Mouse (Mus musculus): ENCODE data around the gene Hist2h3c1.
"Not testable (repeated sequence)": the region's sequence is repeated elsewhere in the genome, so short reads cannot be mapped to it uniquely, and the experiment has no call there.

The Hist2h3c1 gene

GRCm38 (mm10) chr3:96246427-96246856 is at the start of gene Hist2h3c1:
Gene Hist2h3c1, plus strand, starts transcription at chr3:96246685.
- not testable (repeated sequence) for DNase-seq (ENCODE audit: low read depth, low spot score)

GRCm38 (mm10) chr3:96197129-96197749 is 49.2 kb upstream of the Hist2h3c1 start:
- DNase-seq (ENCODE audit: low read depth, low spot score) = peak; percentile 57

GRCm38 (mm10) chr3:96198181-96198580 is 48.3 kb upstream of the Hist2h3c1 start:
- no peak for DNase-seq (ENCODE audit: low read depth, low spot score)

GRCm38 (mm10) chr3:96198601-96199251 is 47.8 kb upstream of the Hist2h3c1 start:
- not testable (repeated sequence) for DNase-seq (ENCODE audit: low read depth, low spot score)

- no peak for DNase-seq (ENCODE audit: low read depth, low spot score)
Observed at GRCm38 (mm10) chr3:96199731-96200130, 46.8 kb upstream of the Hist2h3c1 start.

- no peak for DNase-seq (ENCODE audit: low read depth, low spot score)
Observed at GRCm38 (mm10) chr3:96207819-96208218, 38.7 kb upstream of the Hist2h3c1 start.

GRCm38 (mm10) chr3:96209242-96209641 is 37.2 kb upstream of the Hist2h3c1 start:
- no peak for DNase-seq (ENCODE audit: low read depth, low spot score)

- DNase-seq (ENCODE audit: low read depth, low spot score) = no peak
Observed at GRCm38 (mm10) chr3:96219191-96219641, 27.3 kb upstream of the Hist2h3c1 start.

GRCm38 (mm10) chr3:96219661-96220130 is 26.8 kb upstream of the Hist2h3c1 start, which contains the start of the genes Bola1 and Hist2h2ab:
Gene Bola1, minus strand, starts transcription at chr3:96219709.
Gene Hist2h2ab, plus strand, starts transcription at chr3:96219865.
- peak; percentile 68 for DNase-seq (ENCODE audit: low read depth, low spot score)

GRCm38 (mm10) chr3:96220131-96220764 is 26.2 kb upstream of the Hist2h3c1 start:
- peak; percentile 60 for DNase-seq (ENCODE audit: low read depth, low spot score)

- peak; percentile 94 for DNase-seq (ENCODE audit: low read depth, low spot score)
Observed at GRCm38 (mm10) chr3:96220765-96221639, 25.5 kb upstream of the Hist2h3c1 start, which contains the start of the genes Hist2h2ac and Hist2h2be. Gene Hist2h2ac, minus strand, starts transcription at chr3:96220880. Gene Hist2h2be, plus strand, starts transcription at chr3:96221119.

GRCm38 (mm10) chr3:96221640-96222038 is 24.8 kb upstream of the Hist2h3c1 start:
- DNase-seq (ENCODE audit: low read depth, low spot score) = no peak

GRCm38 (mm10) chr3:96222774-96223173 is 23.7 kb upstream of the Hist2h3c1 start:
- DNase-seq (ENCODE audit: low read depth, low spot score) = no peak

GRCm38 (mm10) chr3:96225421-96225820 is 21.1 kb upstream of the Hist2h3c1 start:
- no peak for DNase-seq (ENCODE audit: low read depth, low spot score)

GRCm38 (mm10) chr3:96226695-96227648 is 19.5 kb upstream of the Hist2h3c1 start:
- DNase-seq (ENCODE audit: low read depth, low spot score) = no peak

GRCm38 (mm10) chr3:96228828-96229227 is 17.7 kb upstream of the Hist2h3c1 start:
- DNase-seq (ENCODE audit: low read depth, low spot score) = no peak

GRCm38 (mm10) chr3:96230404-96230803 is 16.1 kb upstream of the Hist2h3c1 start:
- no peak for DNase-seq (ENCODE audit: low read depth, low spot score)

GRCm38 (mm10) chr3:96230910-96231757 is 15.4 kb upstream of the Hist2h3c1 start:
- DNase-seq (ENCODE audit: low read depth, low spot score) = no peak

- DNase-seq (ENCODE audit: low read depth, low spot score) = no peak
Observed at GRCm38 (mm10) chr3:96231758-96232120, 14.7 kb upstream of the Hist2h3c1 start.

All from c-Kit-negative CD71-positive TER-119-positive erythroid progenitor cells, embryonic 14.5 days (primary cell).